Mouse (Mus musculus) cortical plate, adult 2 months (tissue): ENCODE data around the gene Rfx5.
"Not testable (repeated sequence)": the region's sequence is repeated elsewhere in the genome, so short reads cannot be mapped to it uniquely, and the experiment has no call there.

Experiments
- CTCF ChIP-seq: fragments of 200-500 bp; IDR thresholded peaks from 2 replicates; pipeline ENCODE4 v1.5.1; 2011; ENCODE audit warnings: mild to moderate bottlenecking, control low read depth, low read length; ENCODE audit not compliant: insufficient read depth; ENCODE audit errors: extremely low read depth
- POLR2A ChIP-seq: fragments of 200-500 bp; IDR thresholded peaks from 2 replicates; pipeline ENCODE4 v1.6.1; 2011; ENCODE audit warnings: mild to moderate bottlenecking, low read length, control low read depth; ENCODE audit not compliant: insufficient read depth; ENCODE audit errors: extremely low read depth

DNA sequence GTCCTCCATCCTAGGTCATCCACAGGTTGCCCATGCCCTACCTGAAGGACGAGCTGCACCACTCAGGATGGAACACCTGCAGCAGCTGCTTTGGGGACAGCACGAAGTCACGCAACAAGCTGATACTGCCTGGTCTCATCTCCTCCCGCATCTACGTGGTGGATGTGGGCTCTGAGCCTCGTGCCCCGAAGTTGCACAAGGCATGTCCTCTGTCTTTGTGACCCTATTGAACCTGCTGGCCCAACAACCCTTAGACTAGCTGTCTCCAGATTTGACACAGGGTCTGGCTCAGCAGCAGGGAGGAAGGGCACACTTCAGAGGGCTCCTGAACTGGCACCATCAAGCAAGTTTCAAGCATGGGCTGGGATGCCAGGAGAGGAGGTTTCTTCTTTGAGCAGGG, 16.7 kb upstream of the Rfx5 start:
- TF ChIP-seq CTCF, POLR2A: not testable (repeated sequence)
